Mouse (Mus musculus) spleen, postnatal 14 days (tissue): ENCODE measurements at regions not wholly inside any gene's neighbourhood (a gene's known extent, or its start where the extent isn't known, plus 50 kb on each side); places are given as distances from the start of the nearest gene placed in this dataset.

Experiments used
- DNase-seq, 2 experiments: peaks; one replicate each; pipeline ENCODE4 v3.0.0; 2021 to 2022; ENCODE audit warnings: low spot score in 2 of 2

DNA sequence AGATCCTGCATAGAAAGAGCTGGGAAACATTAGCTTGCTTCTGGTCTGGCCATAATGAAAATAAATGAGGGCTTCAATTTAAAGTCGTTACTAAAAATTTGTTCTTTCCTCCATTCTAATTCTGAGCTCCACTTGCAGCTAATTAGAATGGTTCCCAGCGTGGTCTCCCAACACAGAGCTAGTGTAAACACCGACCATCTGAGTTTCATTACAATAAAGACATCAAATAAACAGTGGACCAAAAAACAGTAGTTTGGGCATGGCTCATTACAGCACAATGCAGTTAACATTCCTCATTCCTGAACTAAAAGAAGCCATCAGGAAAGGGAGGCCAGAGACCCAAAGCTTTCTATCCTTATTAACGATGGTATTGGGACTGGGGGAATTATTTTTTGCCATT is 369.6 kb upstream of the Sox9 start:
- no peak for DNase-seq

DNA sequence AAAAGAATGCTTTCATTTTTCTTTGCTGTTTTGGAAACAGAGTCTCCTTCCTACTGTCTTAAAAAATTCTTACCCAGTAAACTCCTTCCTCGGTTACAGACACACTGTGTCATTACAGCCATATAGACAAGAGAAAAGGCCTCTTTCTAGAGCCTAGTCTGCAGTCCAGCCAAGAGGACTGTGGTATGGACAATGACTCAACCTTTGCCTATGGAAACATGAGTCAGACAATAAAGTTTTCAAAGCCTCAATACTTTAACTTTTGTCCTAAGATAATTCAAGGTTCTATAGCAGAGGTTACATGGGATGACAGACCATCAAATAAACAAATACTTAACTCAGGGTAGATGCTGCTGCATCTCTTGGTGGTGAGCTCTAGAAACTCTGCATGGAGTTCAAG is 339.4 kb upstream of the Sox9 start:
- no peak for DNase-seq

DNA sequence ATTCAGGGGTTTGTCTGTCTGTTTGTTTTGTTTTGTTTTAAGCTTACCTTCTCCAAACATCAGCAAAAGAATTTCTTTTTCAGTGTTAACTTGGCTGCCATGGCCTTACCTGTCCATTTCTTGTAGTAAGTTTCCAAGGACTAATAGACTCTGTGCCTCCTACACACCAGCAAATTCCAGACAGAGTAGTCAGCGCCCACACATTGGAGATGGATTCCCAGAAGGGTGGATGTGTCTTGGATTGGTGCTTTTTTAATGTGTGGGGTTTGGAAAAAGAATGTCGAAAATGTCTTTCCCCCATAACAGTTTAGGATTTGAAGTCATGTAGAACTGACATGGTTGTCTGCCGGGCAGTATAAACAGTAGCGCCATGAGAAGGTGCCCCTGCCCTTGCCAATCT is 338.1 kb upstream of the Sox9 start:
- no peak for DNase-seq

DNA sequence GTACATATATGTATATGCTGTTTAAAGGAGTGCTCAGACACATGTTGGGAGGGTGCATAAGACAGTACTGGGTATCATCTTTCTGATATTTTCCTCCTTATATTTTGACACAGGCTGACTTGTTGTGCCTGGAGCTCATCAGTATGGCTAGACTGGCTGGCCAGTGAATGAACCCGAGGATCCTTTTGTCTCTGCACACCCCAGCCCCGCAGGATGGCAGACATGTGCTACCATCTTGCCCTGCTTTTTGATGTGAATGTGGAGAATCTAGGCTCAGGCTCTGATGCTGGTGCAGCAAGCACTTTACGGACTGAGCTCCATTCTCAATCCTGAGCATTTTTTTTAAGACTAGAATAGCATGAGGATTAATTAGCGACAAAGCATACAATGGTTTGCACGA is 332.4 kb upstream of the Sox9 start:
- DNase-seq: no peak

DNA sequence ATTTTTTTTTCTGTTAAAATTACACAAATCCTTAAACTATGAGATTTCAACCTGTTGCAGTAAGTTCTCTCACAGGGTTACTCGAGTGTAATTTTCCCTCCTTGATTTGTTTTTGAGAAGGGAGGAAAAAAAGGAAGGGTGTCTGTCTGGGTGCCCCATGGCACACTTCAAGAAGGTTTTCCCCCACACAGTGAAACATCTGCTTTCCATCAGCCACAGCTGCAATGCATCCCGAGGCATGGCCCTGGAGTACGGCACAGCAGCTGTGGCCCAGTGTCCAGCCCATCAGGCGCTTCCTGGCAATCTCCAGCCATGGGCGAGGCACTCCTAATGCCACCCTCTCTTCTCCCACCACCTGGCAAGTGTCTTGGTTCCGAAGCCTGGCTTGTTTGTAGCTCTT is 331.8 kb upstream of the Sox9 start:
- no peak for DNase-seq

DNA sequence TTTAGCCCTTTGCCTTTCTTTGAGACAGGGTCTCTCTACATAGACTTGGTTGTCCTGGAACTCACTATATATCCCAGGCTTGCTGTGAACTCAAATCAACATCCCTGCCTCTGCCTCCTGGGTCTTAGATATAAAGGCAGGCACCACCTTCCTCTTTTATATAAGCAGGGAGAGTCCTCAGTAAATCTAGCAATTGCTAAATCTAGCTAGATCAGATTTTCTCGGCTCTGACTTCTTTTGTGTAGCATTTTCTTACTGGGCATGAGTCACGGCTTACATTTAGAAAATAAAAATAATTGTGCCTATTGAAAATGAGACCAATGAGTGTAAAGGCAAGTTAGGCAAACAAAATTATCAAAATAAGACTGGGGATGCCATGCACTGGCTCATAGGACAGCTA is 323.9 kb upstream of the Sox9 start:
- no peak for DNase-seq

DNA sequence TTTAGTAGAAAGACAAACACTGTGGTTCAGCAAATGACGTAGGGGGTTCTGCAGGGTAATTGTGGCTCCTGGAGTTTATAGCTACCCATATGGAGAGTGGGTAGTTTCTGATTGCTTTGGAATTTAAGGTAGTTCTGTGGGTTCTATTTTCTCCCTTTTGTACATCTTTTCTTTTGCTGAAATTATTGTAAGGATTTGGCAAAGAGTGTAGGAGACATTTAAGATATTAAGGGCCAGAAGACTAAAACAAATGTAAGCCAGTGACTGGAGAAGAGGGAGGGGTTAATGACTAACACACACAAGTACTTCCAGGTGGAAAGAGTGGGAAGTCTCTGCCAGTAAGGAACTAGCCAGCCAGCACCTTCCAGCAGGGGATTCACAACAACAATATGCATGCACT is 318.9 kb upstream of the Sox9 start:
- DNase-seq: no peak

DNA sequence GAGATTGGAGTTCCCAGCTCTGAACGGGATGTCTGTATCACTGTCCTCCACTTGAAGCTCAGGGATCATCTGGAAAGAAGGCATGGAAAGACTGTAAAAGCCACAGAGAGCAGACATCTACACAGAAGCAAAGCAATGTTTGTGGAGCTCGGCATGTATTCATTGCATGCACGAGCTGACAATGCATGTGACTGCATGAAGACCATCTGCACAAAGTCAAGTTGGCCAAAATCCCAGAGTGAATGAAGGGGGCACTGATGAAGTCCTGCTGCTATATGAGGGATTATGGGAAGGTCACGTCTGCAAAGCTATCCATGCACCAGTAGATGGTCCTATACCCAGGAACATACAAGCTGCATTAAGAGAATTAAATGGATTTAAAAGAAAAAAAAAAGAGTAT is 317.6 kb upstream of the Sox9 start:
- no peak for DNase-seq

DNA sequence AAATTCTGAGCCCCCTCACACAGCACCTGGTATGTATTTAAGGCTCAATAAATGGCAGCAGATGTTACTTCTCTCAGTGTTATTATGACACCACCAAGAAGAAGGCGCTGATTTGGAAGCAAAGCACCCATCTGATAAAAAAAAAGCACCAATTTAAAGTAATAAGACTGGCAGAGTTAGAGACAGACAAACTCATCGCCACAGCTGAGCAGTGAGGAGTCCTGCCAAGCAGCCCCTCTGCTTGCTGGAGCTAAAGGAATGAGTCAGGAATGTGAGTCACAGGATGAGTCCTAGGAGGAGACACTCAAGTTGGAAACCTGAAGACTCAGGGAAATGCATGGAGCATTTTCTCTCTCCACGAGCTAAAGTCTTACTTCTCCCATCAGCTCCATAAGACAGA is 311.7 kb upstream of the Sox9 start:
- DNase-seq: no peak

DNA sequence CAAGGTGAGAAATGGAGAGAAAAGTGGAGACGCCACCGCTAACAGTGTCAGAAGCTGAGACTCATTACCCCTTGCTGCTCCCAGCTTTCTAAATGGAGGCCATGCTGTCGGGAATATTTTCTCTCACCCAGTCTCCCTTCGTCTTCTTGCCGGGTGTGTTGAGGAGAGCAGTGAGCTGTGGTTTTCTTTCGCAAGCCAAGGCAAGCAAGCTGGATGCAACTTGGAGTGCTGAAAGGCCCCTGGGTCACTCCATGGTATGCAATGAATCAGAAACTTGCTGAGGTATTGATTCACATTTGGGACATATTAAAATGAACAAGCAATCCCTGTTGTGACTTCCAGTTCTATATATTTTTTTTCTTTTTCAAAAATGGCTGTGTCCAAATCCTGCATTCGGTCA is 308.8 kb upstream of the Sox9 start:
- DNase-seq: no peak

DNA sequence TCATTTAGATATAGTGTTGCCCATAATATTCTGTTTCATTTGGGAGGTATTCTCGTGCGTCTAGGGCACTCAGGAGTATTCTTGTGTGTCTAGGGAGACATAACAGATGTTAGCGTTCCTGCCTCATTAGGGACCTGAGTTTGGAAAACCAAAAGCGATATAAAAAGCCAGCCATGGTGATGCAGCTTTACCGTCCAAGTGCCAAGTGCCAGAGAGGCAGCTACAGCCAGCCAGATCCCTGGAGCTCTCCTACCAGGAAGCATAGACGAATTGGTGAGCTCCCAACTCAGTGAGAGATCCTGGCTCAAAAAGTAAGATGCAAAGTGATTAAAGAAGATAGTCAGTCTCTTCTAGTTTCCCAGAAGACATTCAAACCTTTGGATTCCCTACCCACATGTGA is 308.3 kb upstream of the Sox9 start:
- DNase-seq: no peak

DNA sequence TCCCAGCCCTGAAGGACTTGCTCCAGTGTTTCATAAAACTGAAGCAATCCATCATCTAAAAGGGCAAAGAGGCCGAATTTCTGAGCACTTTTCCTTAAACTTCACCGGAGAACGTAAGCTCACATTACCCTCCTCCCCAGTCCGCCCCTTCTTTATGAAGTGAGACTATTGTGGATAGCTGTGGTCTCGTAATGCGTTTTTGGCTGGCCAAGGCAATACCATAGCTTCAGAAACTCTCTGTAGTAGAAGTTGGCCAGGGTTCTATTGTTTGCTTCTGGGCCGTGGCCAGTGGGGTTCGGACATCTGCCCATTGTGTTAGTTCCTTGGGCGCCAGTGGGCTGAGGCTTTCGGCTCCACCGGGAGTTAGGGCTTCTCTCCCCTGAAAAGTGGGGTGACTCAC is 301.7 kb upstream of the Sox9 start:
- no peak for DNase-seq

DNA sequence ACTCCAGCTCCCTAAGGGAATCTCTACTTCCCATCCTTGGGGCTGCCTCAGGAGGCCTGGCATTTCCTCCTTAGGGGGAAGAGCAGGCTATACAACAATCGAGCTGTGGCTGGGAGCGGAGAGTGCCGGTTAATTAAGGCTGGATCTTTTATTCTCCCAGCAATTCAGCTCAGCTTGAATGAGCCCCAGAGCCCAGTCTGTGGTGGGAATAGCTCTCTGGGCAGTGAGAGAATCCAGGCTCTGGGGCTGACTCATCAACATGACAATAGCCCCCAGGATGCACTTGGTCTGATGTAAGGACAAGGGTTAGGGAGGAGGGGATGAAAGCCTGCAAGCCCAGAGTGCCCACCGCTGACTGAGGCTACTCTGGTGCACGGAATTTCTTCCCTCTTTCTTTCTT is 280.2 kb upstream of the Sox9 start:
- no peak for DNase-seq

DNA sequence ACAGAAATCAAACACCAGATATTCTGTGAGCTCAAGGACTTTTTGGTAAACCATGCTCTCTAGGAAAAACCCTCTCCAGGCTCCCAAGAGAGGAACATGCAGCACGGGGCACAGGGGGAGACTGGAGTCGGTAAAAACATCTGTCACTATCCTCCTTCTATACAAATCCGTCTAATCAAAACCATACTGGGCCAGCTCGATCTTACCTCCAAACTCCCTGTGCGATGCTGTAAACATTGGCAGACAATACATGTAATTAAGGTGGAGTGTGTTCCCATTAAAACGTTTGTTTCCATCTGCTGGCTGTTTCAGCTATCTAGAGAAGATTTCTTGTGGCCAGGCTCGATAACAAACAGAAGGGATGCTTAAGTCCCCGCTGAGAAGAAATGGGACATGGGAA is 262.9 kb upstream of the Sox9 start:
- DNase-seq: no peak

DNA sequence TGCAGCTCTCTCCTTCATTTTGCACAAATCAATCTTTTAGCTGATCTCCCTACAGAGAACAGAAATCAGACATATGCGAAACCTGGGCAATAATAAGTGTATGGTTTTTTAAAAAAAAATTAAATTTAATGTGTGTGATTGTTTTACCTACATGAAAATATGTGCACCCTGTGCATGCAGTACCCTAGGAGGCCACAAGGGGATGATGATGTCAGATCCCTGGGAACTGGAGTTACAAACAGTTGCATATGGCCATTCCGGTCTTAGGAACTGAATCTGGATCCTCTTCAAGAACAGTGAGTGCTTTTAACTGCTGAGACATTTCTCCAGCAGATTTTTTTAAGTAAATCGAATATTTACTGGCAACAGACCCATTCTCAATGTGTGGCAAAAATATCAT is 257.0 kb upstream of the Sox9 start:
- no peak for DNase-seq

DNA sequence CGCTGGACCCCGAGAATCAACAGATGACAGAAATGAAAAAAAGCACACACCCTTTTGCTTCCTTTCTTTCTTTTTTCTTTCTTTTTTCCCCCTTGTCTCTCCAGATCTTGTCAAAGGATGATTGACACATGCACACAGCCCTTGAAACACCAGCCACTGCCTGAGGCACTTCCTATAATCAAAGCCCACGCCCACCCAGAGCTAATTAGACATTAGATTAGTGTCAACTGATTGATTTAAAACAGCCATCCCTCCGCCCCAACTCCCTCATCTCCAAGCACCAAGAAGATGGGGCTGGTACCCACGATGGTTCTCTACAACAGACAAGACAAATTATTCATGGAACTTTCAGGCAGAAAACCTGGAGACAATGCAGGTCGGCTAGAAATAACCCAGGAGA is 239.5 kb upstream of the Sox9 start:
- no peak for DNase-seq

DNA sequence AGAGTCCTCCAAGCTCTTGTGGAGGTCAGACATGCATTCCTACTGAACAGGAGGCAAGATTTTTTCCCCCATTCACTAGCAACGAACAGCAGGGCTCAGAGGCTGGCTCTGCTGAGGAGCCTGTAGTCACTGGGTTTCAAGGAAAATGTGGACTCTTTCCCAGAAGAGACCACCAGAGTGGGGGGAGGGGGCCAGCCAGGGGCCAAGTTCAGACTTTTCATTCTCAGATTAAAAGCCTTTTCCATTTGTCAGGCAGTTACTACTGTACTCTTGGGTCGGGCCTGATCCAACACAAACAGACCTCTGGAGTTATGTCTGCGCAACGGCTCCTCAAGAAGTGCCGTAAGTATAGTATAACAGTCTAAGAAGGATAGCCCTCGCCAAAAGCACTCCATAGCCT is 238.6 kb upstream of the Sox9 start:
- no peak for DNase-seq

DNA sequence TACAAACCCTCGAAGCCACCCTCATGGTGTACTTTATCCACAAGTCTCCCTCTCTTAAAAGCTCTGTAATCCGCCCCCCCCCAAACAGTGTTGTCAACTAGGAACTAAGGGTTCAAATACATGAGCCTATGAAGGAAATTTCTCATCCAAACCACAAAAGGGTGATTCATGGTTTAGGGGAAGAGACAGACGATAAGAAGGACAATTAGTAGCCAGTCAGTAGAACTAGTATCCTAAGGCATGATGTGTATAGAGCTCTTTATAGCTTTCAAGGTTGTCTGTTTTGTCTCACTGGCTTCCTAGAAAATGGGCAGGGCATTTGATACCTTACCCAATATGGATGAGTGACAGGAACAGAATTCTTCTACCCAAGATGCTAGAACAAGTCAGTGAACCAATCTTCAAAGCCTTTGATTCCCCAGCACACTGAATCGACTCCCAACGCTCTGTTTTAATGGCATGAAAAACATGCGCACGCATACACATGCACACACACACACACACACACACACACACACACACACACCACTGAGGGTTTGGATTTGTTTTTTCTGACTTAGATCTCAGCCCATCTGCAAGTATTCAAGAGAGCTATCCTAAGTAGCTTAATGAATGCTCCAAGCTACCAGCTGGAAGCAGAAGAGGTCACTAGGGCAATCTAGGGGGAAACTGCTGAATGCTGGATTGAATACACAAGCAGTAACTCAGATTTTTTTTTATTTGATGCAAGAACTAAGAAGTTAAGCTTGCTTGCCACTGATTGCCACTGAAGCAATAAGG is 236.6 kb upstream of the Sox9 start:
- no peak for DNase-seq

DNA sequence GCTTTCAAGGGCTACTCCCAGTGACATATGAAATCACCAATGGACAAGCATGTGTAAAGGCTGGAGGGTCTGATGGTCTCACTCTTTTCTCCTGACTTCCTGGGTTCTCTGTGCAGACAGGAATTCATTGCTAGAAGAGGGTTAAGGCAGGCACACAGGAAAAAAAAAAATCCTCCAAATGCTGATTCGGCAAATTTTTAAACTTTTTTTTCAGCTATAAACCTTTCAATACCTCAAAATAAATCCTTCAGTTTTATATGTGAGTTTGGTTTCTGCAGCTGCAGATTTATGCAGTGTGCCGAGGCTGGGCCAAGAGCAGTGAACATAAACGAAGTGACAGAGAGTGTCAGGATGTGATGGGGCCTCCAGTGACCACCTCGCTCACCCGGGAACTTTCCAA is 235.9 kb upstream of the Sox9 start:
- DNase-seq: no peak

DNA sequence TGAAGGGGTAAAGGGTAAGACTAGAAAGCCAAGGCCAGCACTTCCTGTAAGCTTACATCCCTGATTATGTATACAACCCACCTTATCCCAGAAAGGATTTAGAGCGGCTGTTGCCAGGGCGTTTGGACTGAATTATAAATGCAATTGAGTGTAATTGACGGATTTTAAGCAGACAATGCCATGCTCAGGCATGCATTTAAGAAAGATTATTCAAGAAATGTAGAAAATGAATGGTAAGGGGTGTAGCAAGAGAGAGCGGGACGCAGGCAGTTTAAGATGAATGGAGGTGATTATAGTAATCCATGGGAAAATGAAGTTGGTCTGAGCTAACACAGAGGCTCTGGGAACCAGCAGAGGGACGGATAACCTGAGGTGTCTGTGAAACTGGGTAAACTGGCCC is 229.2 kb upstream of the Sox9 start:
- no peak for DNase-seq

DNA sequence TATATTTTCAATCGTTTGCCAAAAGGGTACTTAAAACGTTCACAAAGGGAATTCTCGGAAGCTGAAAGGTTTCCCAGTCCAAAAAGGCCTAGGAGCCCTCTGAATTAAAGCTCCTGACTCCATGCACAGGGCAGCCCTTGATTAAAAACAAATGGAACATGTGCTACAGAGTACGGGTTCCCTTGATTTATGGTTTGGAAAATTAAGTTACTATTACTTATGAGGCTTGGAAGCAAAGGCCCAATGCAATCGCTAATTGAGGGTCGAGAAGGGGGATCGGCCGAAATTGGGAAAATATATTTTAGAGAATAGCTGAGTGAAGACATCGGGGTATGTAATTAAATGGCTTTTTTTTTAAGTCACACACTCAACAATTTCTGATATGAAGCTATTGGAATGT is 219.0 kb upstream of the Sox9 start:
- DNase-seq: no peak

DNA sequence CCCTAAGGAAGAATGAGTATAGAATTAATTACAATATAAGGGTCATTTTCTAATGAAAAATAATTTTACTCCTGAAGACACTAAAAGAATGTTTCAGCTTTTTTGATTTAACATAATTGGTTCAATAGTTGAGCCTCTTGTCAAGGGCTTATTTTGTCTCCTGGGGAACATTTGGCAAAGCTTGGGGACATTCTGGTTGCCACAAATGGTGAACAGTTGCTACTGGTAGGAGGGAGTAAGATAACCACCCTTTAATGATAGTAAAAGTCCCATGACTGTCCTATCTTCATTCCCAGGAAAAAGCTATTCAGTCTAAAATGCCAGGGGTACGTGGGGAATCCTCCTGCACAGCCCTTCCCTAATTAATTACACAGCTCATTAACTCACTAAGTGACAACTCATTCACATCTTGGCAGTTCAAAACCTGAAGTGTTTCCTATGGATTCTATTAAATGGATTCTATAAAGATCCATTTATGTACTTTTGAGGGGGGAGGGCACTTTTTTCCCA is 217.3 kb upstream of the Sox9 start:
- DNase-seq: no peak

DNA sequence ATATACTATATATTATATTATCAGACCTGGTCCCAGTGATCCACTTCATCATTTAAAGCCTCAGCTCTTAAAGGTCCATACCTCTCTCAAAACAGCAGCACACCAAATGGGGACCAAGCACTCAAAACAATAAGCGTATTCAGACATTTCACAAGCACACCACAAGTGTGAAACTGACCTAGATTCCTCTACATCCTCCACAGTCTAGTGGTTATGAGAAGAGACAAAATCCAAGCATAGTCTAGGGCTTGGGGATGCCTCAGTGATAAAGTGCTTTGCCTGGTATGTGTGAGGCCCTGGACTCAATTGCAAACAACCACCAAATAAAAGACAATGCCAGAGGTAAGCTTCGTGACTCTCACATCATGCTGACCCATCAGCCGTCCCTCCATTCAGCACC is 216.0 kb upstream of the Sox9 start:
- no peak for DNase-seq

DNA sequence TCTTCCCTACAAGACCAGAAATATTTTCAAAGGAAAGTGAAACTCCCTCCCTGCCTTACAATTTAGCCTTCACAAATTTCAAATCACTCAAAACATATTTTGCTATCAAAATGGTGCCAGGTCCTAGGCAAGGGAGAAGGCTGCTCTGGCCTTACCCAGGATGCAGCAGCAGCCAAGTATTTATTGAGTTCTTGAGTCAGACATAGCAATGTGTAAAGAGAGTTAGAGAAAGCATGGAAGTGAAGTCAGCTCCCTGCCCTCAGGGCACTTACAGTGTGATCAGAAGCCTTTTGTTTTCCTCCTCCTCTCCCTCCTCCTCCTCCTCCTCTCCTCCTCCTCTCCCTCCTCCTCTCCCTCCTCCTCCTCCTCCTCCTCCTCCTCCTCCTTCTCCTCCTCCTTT is 194.6 kb upstream of the Sox9 start:
- no peak for DNase-seq
